Mouse (Mus musculus): Measurements from ENCODE around the gene Rpgrip1l.

The Rpgrip1l gene

GRCm38 (mm10) chr8:91312835-91313832, at the start of gene Rpgrip1l, which contains the start of gene Fto:
Gene Rpgrip1l (minus strand): TSS chr8:91313262.
Gene Fto (plus strand): TSS chr8:91313525.
- DNase-seq, result peak; percentile 98

DNA sequence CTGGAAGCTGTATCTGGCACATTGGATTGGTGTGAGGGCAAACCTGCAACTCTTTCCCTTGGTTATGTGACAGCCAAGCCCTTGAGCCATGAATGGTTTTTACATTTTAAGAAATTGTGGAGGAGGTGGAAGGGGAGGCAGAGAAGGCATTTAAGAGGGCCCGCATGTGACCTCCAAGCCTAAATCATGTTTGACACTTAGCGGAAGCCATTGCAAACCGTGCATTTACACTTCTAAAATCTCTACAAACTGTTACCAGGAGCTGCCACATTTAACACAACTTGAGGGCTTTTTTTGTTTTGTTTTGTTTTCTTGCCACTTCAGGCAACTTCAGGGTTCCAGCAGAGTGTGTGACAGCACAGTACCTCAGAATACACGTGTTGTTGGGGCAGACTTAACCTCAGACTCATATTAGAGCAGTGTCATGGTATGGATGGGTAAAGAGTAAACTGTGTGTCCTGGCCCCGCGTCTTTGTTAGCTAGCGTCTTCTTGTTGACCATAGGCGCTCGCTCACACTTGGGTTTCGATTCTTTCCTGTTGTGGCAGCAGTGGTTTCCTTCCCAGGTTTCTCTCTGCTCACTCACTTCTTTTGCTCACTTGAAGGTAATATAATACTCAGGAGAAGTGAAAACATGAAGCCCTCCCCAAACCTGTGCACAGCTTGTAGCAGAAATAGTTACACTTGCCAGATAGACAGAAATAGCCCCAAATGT, 47.7 kb upstream of the Rpgrip1l start:
- no peak for DNase-seq

- no peak for DNase-seq
Measured at GRCm38 (mm10) chr8:91359511-91359910, 46.4 kb upstream of the Rpgrip1l start.

DNA sequence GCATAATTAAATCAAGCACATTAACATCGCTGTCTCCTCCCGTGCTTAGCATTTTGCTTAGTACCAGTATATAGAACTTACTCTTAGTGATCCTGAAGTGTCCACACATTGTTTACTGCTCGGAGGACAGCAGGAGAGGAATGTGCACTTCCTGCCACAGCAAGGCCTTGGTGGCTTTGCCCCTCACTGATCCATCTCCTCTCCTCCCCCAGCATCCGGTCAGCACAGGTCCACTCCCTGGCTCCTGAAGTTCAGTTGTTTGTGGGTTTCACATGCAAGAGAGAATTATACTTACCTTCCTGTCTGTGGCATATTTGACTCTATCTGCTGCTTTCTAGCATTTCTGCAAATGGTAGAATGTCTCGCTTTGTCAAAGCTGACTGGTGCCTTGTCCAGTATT, 45.0 kb upstream of the Rpgrip1l start:
- no peak for DNase-seq

DNA sequence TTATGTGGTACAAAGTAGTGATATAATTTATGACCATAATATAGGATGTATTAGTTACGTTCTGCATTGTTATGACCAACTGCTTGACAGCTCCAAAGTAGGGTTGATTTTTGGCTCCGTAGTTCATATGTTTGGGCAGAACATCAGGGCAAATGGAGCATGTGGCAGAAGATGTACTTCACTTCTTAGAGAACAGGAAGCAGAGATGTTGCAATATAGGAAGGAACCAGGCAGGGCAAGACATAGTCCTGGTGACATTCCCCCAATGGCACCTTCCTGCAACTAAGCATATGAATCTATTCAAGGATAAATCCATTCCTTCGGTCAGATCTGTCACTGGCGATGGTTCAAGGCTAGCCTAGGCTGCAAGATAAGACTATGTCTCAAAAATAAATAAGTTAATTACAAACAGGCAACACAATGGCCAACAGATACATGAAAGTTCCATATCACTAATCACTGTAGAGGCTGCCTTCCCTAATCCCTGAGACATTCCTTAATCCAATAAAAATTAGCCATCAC, 44.5 kb upstream of the Rpgrip1l start:
- DNase-seq, result no peak

- no peak for DNase-seq
Measured at GRCm38 (mm10) chr8:91355956-91356699, 43.1 kb upstream of the Rpgrip1l start.

GRCm38 (mm10) chr8:91355301-91355905, 42.3 kb upstream of the Rpgrip1l start:
- no peak for DNase-seq

DNA sequence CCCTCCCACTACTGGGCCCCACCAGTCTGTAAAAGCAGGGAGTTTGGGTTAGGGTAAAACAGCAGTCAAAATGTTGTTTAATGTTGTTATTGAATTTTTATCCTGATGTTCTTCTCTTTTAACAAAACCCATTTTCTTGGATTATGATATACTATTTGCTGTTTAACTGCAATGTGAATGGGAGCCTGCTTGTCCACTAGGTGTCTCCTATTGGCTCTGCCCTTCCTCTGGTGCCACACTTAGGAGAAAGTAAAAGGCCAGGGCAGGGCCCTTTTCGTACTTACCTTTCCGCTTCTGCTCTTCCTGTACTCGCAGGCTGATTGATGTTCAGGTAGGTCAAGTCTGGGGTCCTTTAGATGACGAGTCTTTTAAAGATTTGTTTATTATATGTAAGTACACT, 40.8 kb upstream of the Rpgrip1l start:
- DNase-seq, result no peak

GRCm38 (mm10) chr8:91353062-91353461, 40.0 kb upstream of the Rpgrip1l start:
- DNase-seq, result no peak

DNA sequence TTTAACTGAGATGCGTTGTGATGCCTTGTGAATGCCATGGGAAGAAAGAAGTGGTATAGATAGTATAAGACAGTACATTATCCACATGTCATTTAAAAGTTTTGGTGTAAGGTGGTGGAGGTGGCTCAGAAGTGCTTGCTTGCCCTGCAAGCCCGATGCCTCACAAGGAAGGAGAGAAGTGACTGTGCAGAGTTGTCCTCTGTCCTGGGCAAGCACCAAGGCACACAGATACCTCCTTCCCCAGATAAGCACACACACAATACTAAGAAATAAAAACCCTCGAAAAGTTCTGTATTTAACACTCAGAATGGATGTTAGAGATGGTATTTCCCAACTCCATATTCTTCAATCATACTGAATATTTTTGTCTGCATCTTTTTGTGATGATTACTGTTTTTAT, 39.5 kb upstream of the Rpgrip1l start:
- no peak for DNase-seq

- no peak for DNase-seq
Measured at GRCm38 (mm10) chr8:91350628-91351027, 37.6 kb upstream of the Rpgrip1l start.

DNA sequence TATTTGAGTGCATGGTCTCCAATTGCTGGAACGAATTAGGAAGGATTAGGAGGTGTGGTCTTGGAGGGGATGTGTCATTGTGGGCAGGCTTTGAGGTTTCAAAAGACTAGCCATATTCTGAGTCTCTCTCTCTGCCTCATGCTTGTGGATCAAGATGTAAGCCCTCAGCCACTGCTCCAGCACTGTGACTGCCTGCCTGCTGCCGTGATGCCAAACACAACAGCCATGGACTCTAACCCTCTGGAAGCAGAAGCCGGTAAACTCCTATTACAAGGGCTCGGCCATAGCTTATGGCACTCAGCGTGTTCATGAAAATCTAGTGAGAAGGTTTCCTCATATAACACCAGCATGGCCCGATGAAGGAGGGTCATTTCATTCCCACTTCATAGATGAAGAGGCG, 36.8 kb upstream of the Rpgrip1l start:
- no peak for DNase-seq

DNA sequence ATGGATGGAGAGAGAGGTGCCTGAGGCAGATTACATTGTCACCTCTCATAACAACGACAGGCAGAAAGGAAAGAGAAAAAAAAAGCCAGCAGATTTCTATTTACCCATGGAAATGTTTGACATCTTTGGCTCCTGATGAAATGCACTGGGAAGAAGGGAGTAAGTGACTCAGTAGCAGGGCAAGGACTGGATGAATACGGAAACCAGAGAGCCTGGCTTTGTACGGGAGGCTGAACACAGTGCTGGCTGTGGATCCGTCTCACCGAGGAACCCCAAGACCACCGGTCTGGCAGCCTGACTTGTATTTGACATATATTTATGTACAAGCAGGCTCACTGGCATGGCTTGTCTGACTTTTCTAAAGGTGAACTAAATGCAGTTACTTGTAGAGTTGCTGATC, 34.5 kb upstream of the Rpgrip1l start:
- DNase-seq, result no peak

DNA sequence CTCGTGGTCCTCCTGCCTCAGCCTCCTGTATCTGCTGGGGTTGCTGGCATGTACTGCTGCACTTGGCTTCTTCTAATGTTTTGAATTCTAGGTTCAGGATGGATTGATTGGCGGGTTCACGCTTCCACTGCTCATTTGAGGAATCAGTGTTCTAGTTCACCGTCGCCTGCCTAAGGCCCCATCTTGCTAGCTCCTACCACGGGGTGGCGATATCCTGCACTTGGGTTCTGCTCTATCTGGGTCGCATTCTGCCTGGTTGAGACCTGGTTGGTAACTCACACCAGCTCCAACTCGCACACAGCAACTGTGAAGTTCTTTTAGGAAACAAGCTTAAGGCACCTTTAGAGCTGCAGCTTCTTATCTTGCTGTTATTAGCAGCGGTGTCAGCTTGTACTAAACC, 34.1 kb upstream of the Rpgrip1l start:
- DNase-seq, result no peak

GRCm38 (mm10) chr8:91344659-91345058, 31.6 kb upstream of the Rpgrip1l start:
- no peak for DNase-seq

- DNase-seq, result no peak
Measured at GRCm38 (mm10) chr8:91342798-91343197, 29.7 kb upstream of the Rpgrip1l start.

DNA sequence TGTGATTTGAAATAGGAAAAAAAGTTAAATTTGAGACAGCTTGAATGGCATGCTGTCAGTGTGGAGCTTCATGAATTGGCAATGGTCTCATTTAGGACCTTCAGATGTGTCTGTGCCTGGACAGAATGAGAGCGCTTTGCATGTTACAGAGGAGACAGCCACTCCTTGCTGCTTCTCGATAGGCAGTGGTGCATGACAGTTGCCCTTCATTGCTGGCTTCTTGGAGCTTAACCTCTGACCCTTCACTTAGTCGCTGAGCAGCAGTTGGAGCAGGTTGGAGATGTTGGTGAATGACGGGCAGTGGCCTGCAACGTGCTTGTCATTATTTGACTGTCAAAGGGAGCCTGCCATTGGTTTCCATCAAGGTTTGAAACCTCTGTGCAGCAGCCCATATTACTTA, 29.1 kb upstream of the Rpgrip1l start:
- DNase-seq, result no peak

DNA sequence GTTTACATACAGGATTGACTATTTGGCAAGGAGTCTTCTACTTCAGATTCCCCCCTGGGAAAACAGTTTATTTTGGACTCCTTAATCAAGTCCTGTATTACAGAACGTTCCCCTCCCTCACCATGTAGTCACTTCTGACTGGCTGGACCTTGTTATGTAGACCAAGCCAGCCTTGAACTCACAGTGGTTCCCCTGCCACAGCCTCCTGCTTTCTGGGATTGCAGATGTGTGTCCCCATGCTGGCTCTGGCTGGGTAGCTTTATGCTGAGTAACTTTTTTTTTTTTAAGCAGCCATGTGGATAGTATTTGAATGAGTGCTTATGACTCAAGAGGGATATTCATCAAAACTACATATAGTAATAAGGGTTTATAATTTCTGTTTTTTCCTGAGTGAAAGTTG, 27.7 kb upstream of the Rpgrip1l start:
- no peak for DNase-seq

- DNase-seq, result no peak
Measured at GRCm38 (mm10) chr8:91339651-91340050, 26.6 kb upstream of the Rpgrip1l start.

DNA sequence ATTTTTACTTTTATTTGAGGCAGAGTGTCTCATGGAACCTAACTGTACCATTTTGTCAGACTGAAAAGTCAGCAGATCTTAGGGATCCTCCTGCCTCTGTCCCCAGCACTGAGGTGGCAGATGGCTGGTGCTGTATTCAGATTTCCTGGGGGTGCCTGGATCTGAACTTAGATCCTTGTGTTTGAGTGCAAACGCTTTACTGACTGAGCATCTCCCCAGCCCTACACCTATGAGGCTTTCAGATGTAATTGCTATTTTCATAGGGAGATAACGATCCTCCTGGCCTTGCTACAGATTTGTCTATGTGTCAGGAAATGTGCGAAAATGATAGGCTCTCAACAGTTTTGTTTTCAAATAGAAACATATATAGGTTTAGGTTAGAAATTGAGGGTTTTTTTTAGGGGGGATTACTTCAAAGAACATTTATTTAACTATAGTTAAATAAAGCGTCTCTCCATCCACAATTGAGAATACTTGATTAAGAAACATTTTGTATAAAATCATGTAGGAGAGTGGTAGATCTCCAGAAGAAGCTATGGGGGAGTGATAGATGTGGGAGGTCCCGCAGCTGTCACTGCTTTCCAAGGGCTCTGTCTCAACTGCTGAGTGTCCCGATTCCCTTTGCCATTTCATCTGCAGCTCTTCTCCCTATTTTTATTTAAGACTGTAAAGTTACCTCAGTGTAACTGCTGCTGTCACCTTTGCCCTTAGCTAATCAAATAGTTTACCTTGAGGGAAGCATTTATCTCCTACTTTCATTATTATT, 25.5 kb upstream of the Rpgrip1l start:
- no peak for DNase-seq

DNA sequence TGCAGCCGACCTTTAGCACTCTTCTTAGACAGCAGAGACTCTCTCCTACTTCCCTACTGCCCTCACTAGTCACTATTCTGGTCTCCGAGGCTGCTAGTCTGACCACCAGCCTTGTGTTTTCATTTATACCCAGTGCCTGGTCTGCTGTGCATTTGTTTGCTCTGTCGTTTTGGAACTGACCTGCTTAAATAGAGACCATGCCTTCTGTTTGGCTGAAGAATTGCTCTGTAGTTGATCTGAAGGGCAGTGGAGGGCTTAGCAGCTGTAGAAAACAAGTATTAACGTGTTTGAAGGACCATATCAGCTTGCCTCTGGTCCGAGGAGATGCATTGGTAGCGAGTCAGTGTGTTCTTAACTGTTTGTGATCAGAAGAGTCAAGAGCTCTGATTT, 16.4 kb upstream of the Rpgrip1l start:
- no peak for DNase-seq

- no peak for DNase-seq
Measured at GRCm38 (mm10) chr8:91329056-91329455, 16.0 kb upstream of the Rpgrip1l start.

Data from cerebellum, adult 9-11 months (tissue).